Mouse (Mus musculus) MEL (cell line): ENCODE data around the gene Asb14. TPM values are rescaled to one million over a fixed set of nuclear protein-coding genes. Genes with fewer than 3 reads are reported as not detected.

Experiments
- DNase-seq: peaks from one replicate; pipeline ENCODE4 v3.0.0; 2011; ENCODE audit warnings: low read depth, low spot score
- H3K27ac ChIP-seq: 2 replicates; pipeline ENCODE4 v1.5.1; 2012; ENCODE audit warnings: low read depth, mild to moderate bottlenecking, control low read depth, low read length, moderate library complexity; ENCODE audit not compliant: control insufficient read depth
- H3K27me3 ChIP-seq, 2 experiments: fragments of 150-350 bp in 1 of 2; sonication (generic) in 1 of 2; 2 replicates each; pipeline ENCODE4 v1.6.1; 2012; ENCODE audit warnings: low read length in 2 of 2, mild to moderate bottlenecking in 2 of 2, improper control_type of control experiment in 1 of 2, moderate library complexity in 1 of 2; ENCODE audit not compliant: insufficient read depth in 2 of 2, control insufficient read depth in 1 of 2
- H3K36me3 ChIP-seq, 2 experiments: 2 replicates each; pipeline ENCODE4 v1.6.1; 2012 to 2014; ENCODE audit warnings: low read length in 2 of 2, improper control_type of control experiment in 1 of 2, inconsistent platforms in 1 of 2, mild to moderate bottlenecking in 1 of 2; ENCODE audit not compliant: insufficient read depth in 2 of 2, control insufficient read depth in 1 of 2
- H3K4me1 ChIP-seq, 2 experiments: fragments of 150-350 bp in 1 of 2; sonication (generic) in 1 of 2; 2 replicates each; pipeline ENCODE4 v1.6.1; 2012; ENCODE audit warnings: low read length in 2 of 2, improper control_type of control experiment in 1 of 2, mild to moderate bottlenecking in 1 of 2; ENCODE audit not compliant: insufficient read depth in 2 of 2, control insufficient read depth in 1 of 2
- H3K4me3 ChIP-seq, 2 experiments: fragments of 150-350 bp in 1 of 2; sonication (generic) in 1 of 2; 2 replicates each; pipeline ENCODE4 v1.5.1; 2012; ENCODE audit warnings: low read depth in 2 of 2, low read length in 2 of 2, mild to moderate bottlenecking in 2 of 2, moderate library complexity in 2 of 2, control low read depth in 1 of 2, improper control_type of control experiment in 1 of 2; ENCODE audit not compliant: control insufficient read depth in 1 of 2, insufficient read depth in 1 of 2
- H3K79me2 ChIP-seq: 2 replicates; pipeline ENCODE4 v1.6.1; 2012; ENCODE audit warnings: mild to moderate bottlenecking, low read length, moderate library complexity; ENCODE audit not compliant: control insufficient read depth, poor library complexity, insufficient read depth
- H3K9ac ChIP-seq: 2 replicates; pipeline ENCODE4 v1.6.1; 2012; ENCODE audit warnings: low read depth, mild to moderate bottlenecking, control low read depth, low read length, moderate library complexity; ENCODE audit not compliant: control insufficient read depth, poor library complexity, severe bottlenecking
- H3K9me3 ChIP-seq: fragments of 150-350 bp; sonication (generic); replicated peaks from 2 replicates; pipeline ENCODE4 v1.6.1; 2012; ENCODE audit warnings: mild to moderate bottlenecking, low read length, improper control_type of control experiment, moderate library complexity; ENCODE audit not compliant: insufficient read depth
- BHLHE40 ChIP-seq: IDR thresholded peaks from 2 replicates; pipeline ENCODE4 v1.6.1; 2012; ENCODE audit warnings: low read depth, mild to moderate bottlenecking, inconsistent platforms, low read length, improper control_type of control experiment, borderline replicate concordance
- CHD2 ChIP-seq: IDR thresholded peaks from 2 replicates; pipeline ENCODE4 v1.6.1; 2011; ENCODE audit warnings: low read length, improper control_type of control experiment
- E2F4 ChIP-seq: IDR thresholded peaks from 2 replicates; pipeline ENCODE4 v1.6.1; 2011; ENCODE audit warnings: low read depth, low read length, improper control_type of control experiment, borderline replicate concordance
- ELF1 ChIP-seq: IDR thresholded peaks from 2 replicates; pipeline ENCODE4 v1.6.1; 2014; ENCODE audit warnings: low read depth, mild to moderate bottlenecking, inconsistent platforms, low read length, improper control_type of control experiment, moderate library complexity
- EP300 ChIP-seq, 2 experiments: IDR thresholded peaks; 2 replicates each; pipeline ENCODE4 v1.6.1; 2011; ENCODE audit warnings: improper control_type of control experiment in 2 of 2, low read length in 2 of 2, low read depth in 1 of 2, mild to moderate bottlenecking in 1 of 2
- GABPA ChIP-seq: IDR thresholded peaks from 2 replicates; pipeline ENCODE4 v1.6.1; 2012; ENCODE audit warnings: low read depth, mild to moderate bottlenecking, inconsistent platforms, low read length, improper control_type of control experiment, moderate library complexity
- GATA1 ChIP-seq: IDR thresholded peaks from 2 replicates; pipeline ENCODE4 v1.6.1; 2011; ENCODE audit warnings: low read depth, low read length, improper control_type of control experiment
- JUND ChIP-seq: IDR thresholded peaks from 2 replicates; pipeline ENCODE4 v1.6.1; 2011; ENCODE audit warnings: low read depth, mild to moderate bottlenecking, improper control_type of control experiment, low read length
- KAT2A ChIP-seq: conservative IDR thresholded peaks from 2 replicates; pipeline ENCODE4 v1.6.1; 2012; ENCODE audit warnings: low read depth, low read length, improper control_type of control experiment, inconsistent platforms
- MXI1 ChIP-seq: IDR thresholded peaks from 2 replicates; pipeline ENCODE4 v1.6.1; 2011; ENCODE audit warnings: mild to moderate bottlenecking, low read depth, low read length, improper control_type of control experiment
- MYC ChIP-seq: IDR thresholded peaks from 2 replicates; pipeline ENCODE4 v1.6.1; 2011; ENCODE audit warnings: low read depth, mild to moderate bottlenecking, low read length, improper control_type of control experiment, moderate library complexity
- NELFE ChIP-seq: IDR thresholded peaks from 2 replicates; pipeline ENCODE4 v1.6.1; 2011; ENCODE audit warnings: low read depth, low read length, improper control_type of control experiment
- NRF1 ChIP-seq: IDR thresholded peaks from 2 replicates; pipeline ENCODE4 v1.6.1; 2014; ENCODE audit warnings: low read depth, mild to moderate bottlenecking, inconsistent platforms, low read length, improper control_type of control experiment, moderate library complexity; ENCODE audit not compliant: poor library complexity, insufficient read depth, severe bottlenecking
- POLR2A ChIP-seq, 2 experiments: IDR thresholded peaks; 2 replicates each; pipeline ENCODE4 v1.6.1; 2011 to 2012; ENCODE audit warnings: low read length in 2 of 2, mild to moderate bottlenecking in 2 of 2, control low read depth in 1 of 2, improper control_type of control experiment in 1 of 2, low read depth in 1 of 2, moderate library complexity in 1 of 2; ENCODE audit not compliant: control insufficient read depth in 1 of 2, insufficient read depth in 1 of 2, poor library complexity in 1 of 2
- POLR2AphosphoS2 ChIP-seq: IDR thresholded peaks from 2 replicates; pipeline ENCODE4 v1.6.1; 2011; ENCODE audit warnings: low read length, improper control_type of control experiment
- RAD21 ChIP-seq: IDR thresholded peaks from 2 replicates; pipeline ENCODE4 v1.6.1; 2011; ENCODE audit warnings: mild to moderate bottlenecking, low read depth, low read length, improper control_type of control experiment
- RCOR1 ChIP-seq: IDR thresholded peaks from 2 replicates; pipeline ENCODE4 v1.6.1; 2012; ENCODE audit warnings: low read depth, mild to moderate bottlenecking, inconsistent platforms, low read length, improper control_type of control experiment
- SIN3A ChIP-seq: IDR thresholded peaks from 2 replicates; pipeline ENCODE4 v1.6.1; 2012; ENCODE audit warnings: low read length, improper control_type of control experiment, inconsistent platforms
- SMC3 ChIP-seq: IDR thresholded peaks from 2 replicates; pipeline ENCODE4 v1.6.1; 2011; ENCODE audit warnings: low read depth, low read length, improper control_type of control experiment
- TAL1 ChIP-seq: IDR thresholded peaks from 2 replicates; pipeline ENCODE4 v1.6.1; 2012; ENCODE audit warnings: mild to moderate bottlenecking, inconsistent platforms, low read length, moderate library complexity, mixed read lengths
- TBP ChIP-seq: IDR thresholded peaks from 2 replicates; pipeline ENCODE4 v1.8.0; 2011; ENCODE audit warnings: low read depth, low read length, improper control_type of control experiment
- USF1 ChIP-seq: IDR thresholded peaks from 2 replicates; pipeline ENCODE4 v1.6.1; 2014; ENCODE audit warnings: low read depth, mild to moderate bottlenecking, inconsistent platforms, low read length, improper control_type of control experiment, moderate library complexity
- ZC3H11A ChIP-seq: IDR thresholded peaks from 2 replicates; pipeline ENCODE4 v1.6.1; 2012; ENCODE audit warnings: low read depth, mild to moderate bottlenecking, inconsistent platforms, low read length, improper control_type of control experiment
- ZKSCAN1 ChIP-seq: IDR thresholded peaks from 2 replicates; pipeline ENCODE4 v1.6.1; 2012; ENCODE audit warnings: low read depth, mild to moderate bottlenecking, inconsistent platforms, low read length, improper control_type of control experiment, moderate library complexity
- ZMIZ1 ChIP-seq: IDR thresholded peaks from 2 replicates; pipeline ENCODE4 v1.6.1; 2012; ENCODE audit warnings: low read depth, mild to moderate bottlenecking, inconsistent platforms, low read length, improper control_type of control experiment, moderate library complexity
- ZNF384 ChIP-seq: IDR thresholded peaks from 2 replicates; pipeline ENCODE4 v1.6.1; 2012; ENCODE audit warnings: low read depth, mild to moderate bottlenecking, inconsistent platforms, low read length, improper control_type of control experiment
- polyA plus RNA-seq, 2 experiments: library from polyadenylated mRNA; stranded (reverse) in 1 of 2; unstranded in 1 of 2; fragments of >175 nt in 1 of 2; fragments of >200 nt in 1 of 2; gene quantifications; 2 replicates each; pipeline versions ENCODE4 v1.2.1 to v1.2.4; 2012; ENCODE audit warnings: low replicate concordance in 2 of 2, low read depth in 1 of 2; ENCODE audit not compliant: insufficient read length in 2 of 2, insufficient read depth in 1 of 2, missing spikeins in 1 of 2
- total RNA-seq: library from RNA; depleted of rRNA; stranded (reverse); fragments of 300-350 nt; gene quantifications from 2 replicates; pipeline ENCODE4 v1.2.3, GENCODE M21; 2012

Gene Asb14
- total and polyA plus RNA-seq, 3 experiments: 0.06 TPM; not detected in 2

DNA sequence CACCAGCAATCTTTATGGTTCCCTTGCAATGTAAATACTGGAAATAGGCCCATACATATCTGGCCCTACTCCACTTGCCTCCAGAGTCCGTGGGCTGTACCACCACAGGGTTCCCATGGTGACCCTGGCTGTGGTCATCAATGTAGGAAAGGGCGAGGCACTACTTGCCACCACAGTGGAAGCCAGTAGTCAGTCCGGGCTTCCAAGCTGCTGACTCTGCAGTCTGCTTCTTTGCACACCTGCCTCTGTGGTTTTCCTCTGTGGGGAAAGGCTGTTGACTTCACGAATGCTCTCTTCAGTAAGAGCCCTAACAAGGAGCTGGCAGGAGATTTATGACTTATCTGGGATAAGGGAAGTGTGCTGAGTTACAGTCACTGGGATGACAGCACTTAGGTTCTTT lies 15.6 kb upstream of the Asb14 start:
- H3K9me3 ChIP-seq: no peaks in the 10 kb centered on the region
- H3K9ac ChIP-seq: no peak overlapping the region
- H3K27ac ChIP-seq: no peak overlapping the region
- TF ChIP-seq GABPA (no peak), ZMIZ1 (no peak), SIN3A (no peak), RAD21 (no peak), SMC3 (no peak), ELF1 (no peak), EP300 (IDR thresholded peaks at IDR 0.05; ENCODE audit: low read depth in 1 of 2, low read length in 2 of 2) (no peak), TBP (no peak), USF1 (no peak), POLR2A (IDR thresholded peaks at IDR 0.05; ENCODE audit: control insufficient read depth in 1 of 2, insufficient read depth in 1 of 2, low read depth in 1 of 2, low read length in 2 of 2, poor library complexity in 1 of 2) (no peak), MYC (no peak), POLR2AphosphoS2 (no peak), RCOR1 (no peak), JUND (no peak), ZNF384 (no peak), MXI1 (no peak), ZKSCAN1 (no peak), CHD2 (no peak)
- H3K36me3 ChIP-seq: no peaks in the 10 kb centered on the region
- peaks cover 3 to 4% of the 10 kb centered on the region in 2 experiments; a peak in 3 of 4 replicates for H3K27me3 ChIP-seq
- no peak for DNase-seq
- no peaks in the 10 kb centered on the region for H3K79me2 ChIP-seq
- no peak overlapping the region for H3K4me3 ChIP-seq
- no peaks in the 10 kb centered on the region for H3K4me1 ChIP-seq

DNA sequence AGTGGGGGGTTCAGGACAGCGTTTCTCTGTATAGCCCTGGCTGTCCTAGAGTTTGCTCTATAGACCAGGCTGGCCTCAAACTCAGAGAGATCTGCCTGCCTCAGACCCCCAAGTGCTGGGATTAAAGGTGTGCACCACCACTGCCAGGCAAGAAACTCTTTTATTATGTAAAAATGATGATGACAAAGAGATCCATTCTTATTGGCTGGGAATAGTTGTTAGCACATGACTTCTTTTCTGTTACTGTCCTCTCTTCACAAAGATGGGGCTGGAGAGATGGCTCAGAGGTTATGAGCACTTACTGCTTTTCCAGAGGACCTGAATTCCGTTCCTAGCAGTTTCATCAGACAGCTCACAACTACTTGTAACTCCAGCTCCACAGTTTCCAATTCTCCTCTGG lies 14.4 kb upstream of the Asb14 start:
- no peaks in the 10 kb centered on the region for H3K4me1 ChIP-seq
- H3K79me2 ChIP-seq: no peaks in the 10 kb centered on the region
- H3K9ac ChIP-seq: no peak overlapping the region
- no peak overlapping the region for H3K27ac ChIP-seq
- H3K4me3 ChIP-seq: no peak overlapping the region
- no peak for DNase-seq
- H3K9me3 ChIP-seq: no peaks in the 10 kb centered on the region
- peaks cover 2 to 3% of the 10 kb centered on the region in 2 experiments; a peak in 3 of 4 replicates for H3K27me3 ChIP-seq
- no peaks in the 10 kb centered on the region for H3K36me3 ChIP-seq
- no peak for TF ChIP-seq JUND
- no peak for TF ChIP-seq POLR2AphosphoS2
- no peak for TF ChIP-seq CHD2
- no peak for TF ChIP-seq ZMIZ1
- no peak for TF ChIP-seq E2F4
- no peak for TF ChIP-seq ZC3H11A
- no peak for TF ChIP-seq KAT2A
- no peak for TF ChIP-seq NELFE
- TF ChIP-seq ZKSCAN1: no peak
- TF ChIP-seq USF1: no peak
- TF ChIP-seq TAL1: no peak
- TF ChIP-seq GATA1: no peak
- TF ChIP-seq MXI1: no peak
- no peak for TF ChIP-seq SIN3A
- TF ChIP-seq BHLHE40: no peak
- TF ChIP-seq NRF1: no peak
